Mouse (Mus musculus): ENCODE measurements around the gene Dlx1.

Dlx1 gene

DNA sequence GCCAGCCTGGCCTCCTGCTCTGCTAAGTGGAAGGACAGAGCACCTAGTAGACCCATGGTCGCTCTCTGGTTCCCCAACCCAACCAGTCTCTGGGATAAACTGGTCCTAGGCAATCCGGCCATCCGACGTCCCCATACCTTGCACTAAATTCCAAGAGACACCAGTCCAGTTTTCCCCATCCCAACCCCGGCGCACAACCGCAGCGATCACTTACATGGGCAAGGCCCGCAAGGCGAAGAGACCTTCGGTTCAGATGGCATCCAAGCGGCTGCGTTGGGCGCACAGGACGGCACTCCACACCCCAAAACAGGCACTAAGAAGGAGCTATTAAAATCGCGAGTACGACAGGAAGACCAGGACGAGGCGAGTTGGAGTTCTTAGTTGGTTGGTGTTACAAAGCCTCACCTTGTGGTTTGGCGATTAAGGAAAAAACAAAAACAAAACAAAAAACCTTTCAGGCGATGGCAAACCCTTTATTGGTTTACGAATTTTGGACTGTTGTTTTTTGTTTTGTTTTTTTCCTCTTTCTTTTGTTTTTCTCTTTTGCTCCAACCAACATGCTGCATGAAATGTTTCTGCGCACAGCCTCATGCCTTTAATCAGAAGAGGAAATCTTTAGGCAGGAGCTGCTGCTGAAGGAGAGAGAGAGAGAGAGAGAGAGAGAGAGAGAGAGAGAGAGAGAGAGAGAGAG, 445 bp upstream of the Dlx1 start:
- no peak for DNase-seq (ENCODE audit: extremely low read depth, low read depth)

- no peak for DNase-seq (ENCODE audit: extremely low read depth, low read depth)
These were observed 999 bp downstream of the Dlx1 start for GRCm38 (mm10) chr2:71528714-71529510.

GRCm38 (mm10) chr2:71529511-71530351, 1.8 kb downstream of the Dlx1 start:
- peak; percentile 94 for DNase-seq (ENCODE audit: extremely low read depth, low read depth)

GRCm38 (mm10) chr2:71530391-71531123, 2.6 kb downstream of the Dlx1 start:
- DNase-seq (ENCODE audit: extremely low read depth, low read depth): no peak

- DNase-seq (ENCODE audit: extremely low read depth, low read depth): no peak
These were observed 3.2 kb downstream of the Dlx1 start for GRCm38 (mm10) chr2:71531124-71531590.

GRCm38 (mm10) chr2:71531990-71532970, 4.4 kb downstream of the Dlx1 start:
- DNase-seq (ENCODE audit: extremely low read depth, low read depth): no peak

DNA sequence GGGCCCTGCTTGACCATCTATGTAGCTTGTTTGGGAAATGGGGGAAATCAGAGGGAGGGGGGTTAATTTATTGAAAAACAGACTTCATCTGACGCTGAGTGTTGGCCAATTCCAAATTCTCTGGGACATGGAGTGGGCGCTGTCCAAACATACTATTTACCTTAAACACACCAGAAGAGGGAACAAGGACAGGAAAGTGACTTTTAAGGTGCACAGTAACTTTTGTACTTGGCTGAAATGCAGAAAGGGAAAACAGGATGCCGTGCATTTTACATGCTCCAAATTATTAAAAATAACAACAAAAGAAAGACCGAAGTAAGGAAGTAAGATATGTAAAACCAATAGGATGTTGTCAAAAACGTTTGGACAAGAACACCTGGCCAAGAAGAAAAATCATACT, 5.2 kb downstream of the Dlx1 start:
- DNase-seq (ENCODE audit: extremely low read depth, low read depth): no peak

DNA sequence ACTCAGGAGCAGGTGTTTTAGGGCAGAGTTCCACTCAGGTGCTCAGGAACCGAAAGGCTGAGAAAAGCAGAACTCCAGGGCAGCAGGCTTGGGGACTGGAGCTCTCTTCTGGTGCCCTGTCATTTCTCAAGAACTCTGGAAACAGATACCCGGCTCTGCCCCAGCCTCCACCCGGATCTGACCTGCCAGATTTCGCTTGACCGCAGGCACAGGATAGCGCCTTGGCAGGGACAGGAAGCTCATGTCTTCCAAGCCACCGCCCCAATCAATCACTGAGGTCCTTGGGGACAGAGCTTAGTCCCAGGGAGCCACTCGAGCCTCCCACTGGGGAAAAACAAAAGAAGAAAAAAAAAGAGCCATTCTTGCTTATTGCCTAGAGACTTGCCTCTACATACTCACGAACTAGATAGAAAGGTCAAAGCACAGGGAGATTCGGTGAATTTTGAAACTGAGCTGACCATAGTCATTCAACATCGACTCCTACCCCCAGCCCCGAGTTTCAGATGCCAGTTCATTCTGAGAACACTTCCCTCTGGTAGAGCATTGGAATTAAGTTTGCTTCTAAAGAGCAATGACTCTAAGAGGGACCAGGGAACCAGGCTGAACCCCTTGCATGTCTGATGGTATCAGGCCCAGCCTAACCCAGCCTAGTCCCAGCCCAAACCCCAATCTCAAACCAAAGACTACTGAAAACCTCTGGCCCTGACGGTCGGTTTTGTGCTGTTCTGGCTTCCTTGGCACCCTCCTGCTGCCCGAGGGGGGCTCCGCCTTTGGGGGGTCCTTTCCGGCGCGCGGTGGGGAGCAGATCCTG, 6.5 kb downstream of the Dlx1 start:
- DNase-seq (ENCODE audit: extremely low read depth, low read depth): no peak

GRCm38 (mm10) chr2:71540611-71541417, 12.9 kb downstream of the Dlx1 start:
- no peak for DNase-seq (ENCODE audit: extremely low read depth, low read depth)

DNA sequence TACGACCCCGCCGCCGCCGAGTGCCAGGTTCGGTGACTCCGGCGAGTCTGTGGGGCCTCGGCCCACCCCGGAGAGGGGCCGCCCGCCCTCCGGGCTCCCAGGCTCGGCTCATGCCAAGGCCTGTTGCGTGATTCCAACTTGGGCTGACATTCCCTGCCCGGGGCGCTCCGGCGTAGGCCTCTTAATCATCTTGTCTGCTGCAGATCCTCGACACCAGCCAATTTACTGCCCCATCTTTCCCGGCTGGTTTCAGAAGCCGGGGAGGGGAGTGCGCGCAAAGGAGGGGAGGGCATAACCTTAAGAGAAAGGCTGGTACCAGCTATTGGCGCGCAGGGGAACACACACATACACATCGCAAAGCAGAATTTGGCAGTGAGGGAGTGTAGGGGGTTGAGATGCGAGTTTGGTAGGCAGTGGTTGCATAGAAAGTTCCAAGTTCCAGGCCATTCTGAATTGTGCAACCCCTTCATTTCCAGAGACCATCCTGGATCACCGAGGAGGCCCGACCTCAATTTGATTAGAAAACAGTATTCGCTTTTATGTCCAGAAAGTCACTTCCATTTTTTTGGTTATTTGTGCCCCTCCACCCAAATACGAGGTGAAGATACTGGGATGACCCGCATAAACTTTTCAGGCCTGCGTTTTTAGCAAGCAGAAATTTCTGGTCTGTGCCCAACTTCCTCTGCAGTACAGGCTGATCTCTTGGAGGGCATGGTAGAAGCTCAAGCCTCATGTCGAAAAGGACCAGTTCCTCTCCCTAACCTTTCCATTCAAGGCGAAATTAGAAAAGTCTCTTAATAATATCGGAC, 13.7 kb downstream of the Dlx1 start:
- no peak for DNase-seq (ENCODE audit: extremely low read depth, low read depth)

GRCm38 (mm10) chr2:71542227-71542815, 14.4 kb downstream of the Dlx1 start:
- no peak for DNase-seq (ENCODE audit: extremely low read depth, low read depth)

DNA sequence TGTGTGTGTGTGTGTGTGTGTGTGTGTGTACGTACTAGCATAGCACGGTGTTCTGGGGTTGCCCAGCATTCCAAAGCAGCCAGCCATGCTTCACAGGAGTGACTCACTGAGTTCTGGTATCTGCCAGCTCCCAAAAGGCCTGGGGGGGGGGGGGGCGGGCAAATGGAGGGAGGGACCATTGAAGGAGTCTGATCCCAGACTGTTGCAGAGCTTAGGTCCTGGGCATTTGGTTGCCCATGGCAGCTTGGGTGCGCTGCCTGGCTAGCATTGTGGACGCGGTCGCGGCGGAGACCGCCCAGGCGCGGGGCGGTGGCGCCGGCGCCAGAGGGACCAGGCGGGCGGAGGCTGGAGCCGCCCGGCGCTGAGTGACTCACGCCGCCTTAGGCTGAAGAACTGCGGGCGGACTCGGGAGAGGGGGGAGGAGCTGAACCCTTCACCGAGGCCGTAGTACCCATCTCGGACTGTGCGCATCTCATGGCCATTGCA, 14.9 kb downstream of the Dlx1 start:
- no peak for DNase-seq (ENCODE audit: extremely low read depth, low read depth)

- no peak for DNase-seq (ENCODE audit: extremely low read depth, low read depth)
These were observed 15.6 kb downstream of the Dlx1 start for GRCm38 (mm10) chr2:71543531-71543930.

DNA sequence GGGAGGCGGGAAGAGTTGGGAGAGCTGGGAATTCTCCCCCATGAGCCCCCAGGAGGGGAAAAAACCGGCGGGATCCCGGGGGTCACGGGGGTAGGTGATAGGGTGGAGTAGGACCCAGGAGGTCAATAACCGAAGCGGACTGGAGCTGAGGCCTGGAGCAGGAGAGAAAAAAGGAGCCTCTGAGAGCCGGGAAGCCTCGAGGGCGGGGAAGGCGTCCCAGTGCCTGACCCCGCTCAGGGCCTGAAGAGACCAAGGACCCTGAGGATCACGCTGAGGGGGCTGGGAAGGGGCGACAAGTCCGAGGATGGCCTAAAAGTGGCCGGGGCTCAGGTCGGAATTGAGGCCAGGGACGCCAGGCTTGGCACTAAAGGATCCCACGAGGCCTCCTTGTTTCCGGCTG, 16.0 kb downstream of the Dlx1 start:
- no peak for DNase-seq (ENCODE audit: extremely low read depth, low read depth)

- DNase-seq (ENCODE audit: extremely low read depth, low read depth): no peak
These were observed 16.7 kb downstream of the Dlx1 start for GRCm38 (mm10) chr2:71544391-71545285.

DNA sequence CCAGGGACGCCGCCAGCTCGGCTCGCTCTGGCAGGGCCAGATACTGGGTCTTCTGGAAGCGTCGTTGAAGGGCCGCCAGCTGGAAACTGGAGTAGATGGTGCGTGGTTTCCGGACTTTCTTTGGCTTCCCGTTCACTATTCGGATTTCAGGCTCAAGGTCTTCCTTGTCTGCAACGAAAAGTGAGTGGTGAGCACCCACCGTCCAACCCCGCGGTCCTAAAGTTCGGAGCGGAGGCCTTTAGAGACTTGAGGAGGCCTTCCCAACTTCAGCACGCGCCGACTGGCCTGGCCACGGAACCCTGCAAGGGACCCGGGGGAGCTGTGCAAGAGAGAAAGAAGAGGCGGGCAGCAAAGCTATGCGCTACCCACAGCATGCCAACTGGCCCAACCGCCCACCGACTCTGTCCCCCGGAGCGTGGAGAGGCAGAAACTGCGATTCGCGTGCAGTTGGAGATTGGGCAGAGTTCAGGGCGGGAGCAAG, 17.5 kb downstream of the Dlx1 start:
- DNase-seq (ENCODE audit: extremely low read depth, low read depth): no peak

Data from MEL-GATA-1-ER (cell line).